Mouse (Mus musculus) limb, embryonic 14.5 days (tissue): ENCODE results near the gene Dmc1. TPM values are rescaled to one million over a fixed set of nuclear protein-coding genes. Genes with fewer than 3 reads are reported as not detected.

Source experiments
- ATAC-seq: fragments of 200-750 bp; cut with Nextera tagmentation; 2 replicates; pipeline ENCODE4 v1.8.0; 2017; ENCODE audit warnings: low read depth, moderate number of reproducible peaks, moderate TSS enrichment; ENCODE audit not compliant: low FRiP score
- DNase-seq: peaks from one replicate; pipeline ENCODE4 v3.0.0-alpha.2; 2015; ENCODE audit warnings: low spot score
- H3K27ac ChIP-seq: fragments of 300-500 bp; sonication (generic); replicated peaks from 2 replicates; pipeline ENCODE4 v1.5.1; 2014; ENCODE audit warnings: low read depth, mild to moderate bottlenecking, low read length, moderate library complexity, mixed read lengths
- H3K27me3 ChIP-seq: fragments of 300-500 bp; sonication (generic); 2 replicates; pipeline ENCODE4 v1.6.1; 2014; ENCODE audit warnings: low read length, mixed read lengths; ENCODE audit not compliant: control insufficient read depth, insufficient read depth
- H3K36me3 ChIP-seq: fragments of 300-500 bp; sonication (generic); 2 replicates; pipeline ENCODE4 v1.6.1; 2014; ENCODE audit warnings: mild to moderate bottlenecking, low read length, moderate library complexity, mixed read lengths; ENCODE audit not compliant: control insufficient read depth, insufficient read depth
- H3K4me1 ChIP-seq: fragments of 300-500 bp; sonication (generic); 2 replicates; pipeline ENCODE4 v1.6.1; 2014; ENCODE audit warnings: antibody characterized with exemption, low read length, mixed read lengths; ENCODE audit not compliant: control insufficient read depth, insufficient read depth
- H3K4me2 ChIP-seq: fragments of 300-500 bp; sonication (generic); replicated peaks from 2 replicates; pipeline ENCODE4 v1.6.1; 2014; ENCODE audit warnings: low read depth, mild to moderate bottlenecking, low read length, moderate library complexity; ENCODE audit not compliant: severe bottlenecking
- H3K4me3 ChIP-seq: fragments of 300-500 bp; sonication (generic); replicated peaks from 2 replicates; pipeline ENCODE4 v1.5.1; 2014; ENCODE audit warnings: low read length
- H3K9ac ChIP-seq: fragments of 300-500 bp; sonication (generic); 2 replicates; pipeline ENCODE4 v1.6.1; 2014; ENCODE audit warnings: mild to moderate bottlenecking, low read depth, low read length, moderate library complexity; ENCODE audit not compliant: severe bottlenecking
- H3K9me3 ChIP-seq: fragments of 300-500 bp; sonication (generic); 2 replicates; pipeline ENCODE4 v1.6.1; 2016; ENCODE audit warnings: low read length; ENCODE audit not compliant: control insufficient read depth
- POLR2A ChIP-seq: fragments of 200-500 bp; IDR thresholded peaks from 2 replicates; pipeline ENCODE4 v1.8.0; 2012; ENCODE audit warnings: inconsistent platforms, mild to moderate bottlenecking, moderate library complexity, borderline replicate concordance; ENCODE audit not compliant: insufficient read depth, insufficient read length; ENCODE audit errors: extremely low read depth
- WGBS: fragments of 180-500 bp; shearing (Covaris S2); extraction: QIAGEN DNeasy Blood & Tissue Kit; methylation state at CpG from one replicate; pipeline ENCODE4 v1.1.7; 2014; 5-methylcytosine and 5-hydroxymethylcytosine counted together
- polyA plus RNA-seq, 2 experiments: library from polyadenylated mRNA; depleted of rRNA in 1 of 2; stranded (reverse) in 1 of 2; unstranded in 1 of 2; fragments of >200 nt; fragmentation: Nextera tagmentation in 1 of 2; extraction: Ambion mirVana in 1 of 2; gene quantifications; 2 replicates each; pipeline versions ENCODE4 v1.2.1 to v1.2.3; 2012 to 2014

Gene Dmc1
- polyA plus RNA-seq, 2 experiments = 2.6 to 13.6 TPM

- TF ChIP-seq POLR2A = no peak
- WGBS = 83% methylated on average over 2 of the region's 2 CpGs
- ATAC-seq = no peak
- Histone ChIP-seq H3K27ac (no peak overlapping the region), H3K4me2 (no peak overlapping the region), H3K4me1 (peaks cover 4% of the 10 kb centered on the region; the same call in 1 of the 2 replicates), H3K9ac (no peak overlapping the region), H3K9me3 (peaks cover 3% of the 10 kb centered on the region; the same call in 1 of the 2 replicates), H3K4me3 (no peak overlapping the region), H3K27me3 (0 out of 2 replicates have a peak, but pooled peaks cover 3% of the 10 kb centered on the region), H3K36me3 (no peaks in the 10 kb centered on the region)
- no peak for DNase-seq
These were observed 4.7 kb downstream of the Dmc1 start for GRCm38 (mm10) chr15:79600176-79600575.

DNA sequence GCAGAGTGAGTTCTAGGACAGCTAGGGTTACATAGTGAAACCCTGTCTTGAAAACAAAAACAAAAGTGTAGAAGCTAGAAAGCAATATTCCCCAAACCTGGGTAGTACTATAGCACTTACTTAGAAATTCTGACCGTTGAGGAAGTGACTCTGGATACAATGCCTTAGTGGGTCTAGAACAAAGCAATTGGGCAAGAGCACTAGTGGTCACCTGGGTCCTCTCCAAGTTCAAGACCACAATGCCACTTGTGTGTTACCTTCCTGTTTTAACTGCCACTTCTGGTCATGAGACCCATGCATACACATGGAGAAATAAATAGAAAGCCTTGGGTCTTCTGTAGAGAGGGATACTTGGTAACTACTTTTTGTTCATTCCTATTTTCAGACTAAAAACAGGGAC is 6.2 kb downstream of the Dmc1 start:
- no peak overlapping the region for H3K27ac ChIP-seq
- 83% methylated on average over 1 of the region's 1 CpGs for WGBS
- no peak for ATAC-seq

GRCm38 (mm10) chr15:79581581-79581980 is 23.3 kb downstream of the Dmc1 start:
- H3K36me3 ChIP-seq = no peaks in the 10 kb centered on the region
- no peaks in the 10 kb centered on the region for H3K27me3 ChIP-seq
- H3K27ac ChIP-seq = no peak overlapping the region
- no peaks in the 10 kb centered on the region for H3K9me3 ChIP-seq
- H3K4me2 ChIP-seq = no peak overlapping the region
- H3K4me1 ChIP-seq = no peaks in the 10 kb centered on the region
- WGBS = 57% methylated on average over 1 of the region's 1 CpGs
- no peak overlapping the region for H3K4me3 ChIP-seq
- no peak for TF ChIP-seq POLR2A
- DNase-seq (no peak), ATAC-seq (no peak)
- no peak overlapping the region for H3K9ac ChIP-seq

More for the DNA sequence above, 6.2 kb downstream of the Dmc1 start:
- DNase-seq = no peak
- Histone ChIP-seq H3K9me3 (no peaks in the 10 kb centered on the region), H3K4me1 (no peaks in the 10 kb centered on the region), H3K9ac (no peak overlapping the region), H3K36me3 (no peaks in the 10 kb centered on the region), H3K4me2 (no peak overlapping the region), H3K27me3 (no peaks in the 10 kb centered on the region), H3K4me3 (no peak overlapping the region)
- no peak for TF ChIP-seq POLR2A

DNA sequence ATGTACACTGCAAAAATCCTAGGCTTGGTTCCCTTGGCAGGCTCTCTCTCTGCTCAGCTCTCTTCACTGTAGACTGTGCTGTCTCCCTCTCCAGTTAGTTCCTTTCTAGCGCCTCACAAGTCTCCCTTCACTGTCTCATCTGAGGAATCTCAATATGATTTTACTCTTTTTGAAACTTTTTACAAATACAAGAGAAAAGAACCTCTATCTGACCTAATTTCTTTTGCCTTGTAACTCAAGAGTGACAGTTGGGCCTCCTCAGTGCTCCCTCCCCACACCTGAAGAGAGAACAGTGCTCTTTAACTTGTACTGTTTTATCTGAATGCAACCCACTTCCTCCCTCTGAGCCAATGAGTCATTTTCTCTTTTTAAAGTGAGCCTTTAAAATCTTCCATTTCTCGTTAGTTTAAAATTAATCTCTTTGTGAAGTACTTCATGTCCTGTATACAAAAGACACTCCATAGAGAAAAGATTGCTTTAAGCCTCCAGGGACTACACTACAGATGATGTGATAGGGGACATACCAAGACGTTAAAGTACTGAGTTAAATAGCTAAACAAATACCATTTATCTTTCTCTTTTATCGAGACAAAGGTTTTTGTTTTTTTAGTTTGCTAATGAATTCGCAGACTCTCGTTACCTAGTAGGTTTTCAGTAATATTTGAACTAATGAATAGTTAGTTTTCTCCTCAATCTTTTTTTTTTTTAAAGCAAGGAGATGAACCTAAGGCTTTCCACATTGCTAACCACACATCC is 27.1 kb downstream of the Dmc1 start:
- WGBS = 75% methylated on average over 6 of the region's 6 CpGs
- Histone ChIP-seq H3K36me3 (no peaks in the 10 kb centered on the region), H3K9ac (no peak overlapping the region), H3K27ac (no peak overlapping the region), H3K27me3 (no peaks in the 10 kb centered on the region), H3K9me3 (no peaks in the 10 kb centered on the region), H3K4me2 (no peak overlapping the region), H3K4me1 (no peaks in the 10 kb centered on the region), H3K4me3 (no peak overlapping the region)
- DNase-seq = no peak
- TF ChIP-seq POLR2A = no peak
- no peak for ATAC-seq

DNA sequence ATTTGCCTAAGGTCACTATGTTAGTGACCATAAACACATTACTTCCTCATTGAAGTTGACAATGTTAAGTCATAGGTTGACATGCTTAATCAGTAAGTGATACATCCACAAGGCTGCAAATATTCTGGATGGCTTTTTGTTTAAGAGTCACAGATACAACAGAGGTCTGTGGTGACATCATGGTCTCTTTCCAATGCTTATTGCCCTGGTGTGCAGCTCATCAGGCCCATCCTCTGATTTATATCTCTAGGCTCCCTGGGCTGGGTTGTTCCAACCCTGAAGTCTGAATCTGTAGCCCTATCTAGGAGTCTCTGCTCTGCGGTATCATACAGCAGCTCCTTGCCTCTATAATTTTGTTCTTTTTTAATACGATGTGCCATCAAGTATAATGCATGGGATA is 28.0 kb downstream of the Dmc1 start:
- Histone ChIP-seq H3K27me3 (no peaks in the 10 kb centered on the region), H3K4me3 (no peak overlapping the region), H3K9me3 (no peaks in the 10 kb centered on the region), H3K9ac (no peak overlapping the region), H3K36me3 (no peaks in the 10 kb centered on the region), H3K4me2 (no peak overlapping the region), H3K27ac (no peak overlapping the region), H3K4me1 (no peaks in the 10 kb centered on the region)
- DNase-seq = no peak
- TF ChIP-seq POLR2A = no peak
- 93% methylated on average over 2 of the region's 2 CpGs for WGBS
- ATAC-seq = no peak
